Mouse (Mus musculus) neural tube, embryonic 10.5 days (tissue): ENCODE data around the gene Mmp25.
A peak's percentile ranks its signal among the peaks of the same experiment; 100 is the strongest.

Experiments used
- DNase-seq: peaks from one replicate; pipeline ENCODE4 v3.0.0-alpha.2; 2017; ENCODE audit warnings: low spot score; ENCODE audit errors: extremely low spot score

Mmp25 gene

DNA sequence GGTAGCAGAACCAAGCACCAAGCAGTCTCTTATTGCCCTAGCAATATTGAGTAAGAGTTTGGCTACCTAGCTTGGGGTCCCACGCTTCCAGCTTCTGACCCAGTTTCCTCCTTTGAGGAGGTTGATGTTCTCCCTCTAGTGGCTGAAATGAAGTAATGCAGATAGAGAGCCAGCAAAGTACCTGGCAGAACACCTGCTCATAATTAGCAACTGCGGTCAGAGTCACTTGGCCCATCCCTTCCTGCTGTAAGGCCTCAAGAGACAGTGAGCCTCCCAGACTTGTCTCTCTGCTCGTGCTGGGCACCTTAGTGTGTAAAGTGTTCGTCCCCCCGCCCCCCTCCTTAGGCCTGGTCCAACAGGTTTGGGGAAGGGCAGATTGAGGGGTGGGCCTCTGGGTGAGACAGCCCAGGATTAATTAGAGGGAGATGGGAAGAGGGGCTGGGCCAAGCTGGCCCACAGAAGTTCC lies 19.5 kb upstream of the Mmp25 start:
- DNase-seq = no peak

DNA sequence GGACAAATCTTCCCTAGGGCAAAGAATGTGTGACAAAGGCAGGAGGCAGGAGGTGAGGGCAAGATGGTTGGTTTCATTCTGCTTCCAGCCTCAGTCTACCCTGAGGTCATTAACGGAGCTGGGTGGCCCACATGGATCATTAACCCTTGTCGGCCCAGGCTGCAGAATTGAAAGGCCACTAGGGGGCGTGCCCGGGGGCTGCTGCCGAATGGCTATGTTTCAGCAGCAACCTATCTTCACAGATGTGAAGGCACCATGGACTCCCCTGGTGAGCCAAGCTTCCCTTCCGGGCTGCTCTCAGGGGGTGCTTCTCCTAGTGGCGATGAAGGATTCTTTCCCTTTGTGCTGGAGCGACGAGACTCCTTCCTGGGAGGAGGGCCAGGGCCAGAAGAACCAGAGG lies 16.4 kb upstream of the Mmp25 start:
- no peak for DNase-seq

DNA sequence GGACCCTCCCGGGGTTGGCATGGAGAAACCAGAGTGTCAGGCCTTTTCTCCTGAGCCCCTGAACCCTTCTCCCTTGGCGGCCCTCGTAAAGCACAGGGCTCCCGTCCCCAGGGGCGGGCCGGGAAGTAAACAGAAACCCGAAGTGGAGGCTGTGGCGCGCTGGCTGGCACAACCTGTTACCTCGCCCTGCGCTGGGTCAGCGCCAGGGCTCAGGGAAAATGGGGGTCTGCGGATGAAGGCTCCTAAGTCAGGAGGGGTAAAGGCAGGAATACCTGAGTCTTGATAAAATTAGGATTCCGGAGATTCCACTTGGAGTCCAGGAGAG lies 15.8 kb upstream of the Mmp25 start:
- no peak for DNase-seq

DNA sequence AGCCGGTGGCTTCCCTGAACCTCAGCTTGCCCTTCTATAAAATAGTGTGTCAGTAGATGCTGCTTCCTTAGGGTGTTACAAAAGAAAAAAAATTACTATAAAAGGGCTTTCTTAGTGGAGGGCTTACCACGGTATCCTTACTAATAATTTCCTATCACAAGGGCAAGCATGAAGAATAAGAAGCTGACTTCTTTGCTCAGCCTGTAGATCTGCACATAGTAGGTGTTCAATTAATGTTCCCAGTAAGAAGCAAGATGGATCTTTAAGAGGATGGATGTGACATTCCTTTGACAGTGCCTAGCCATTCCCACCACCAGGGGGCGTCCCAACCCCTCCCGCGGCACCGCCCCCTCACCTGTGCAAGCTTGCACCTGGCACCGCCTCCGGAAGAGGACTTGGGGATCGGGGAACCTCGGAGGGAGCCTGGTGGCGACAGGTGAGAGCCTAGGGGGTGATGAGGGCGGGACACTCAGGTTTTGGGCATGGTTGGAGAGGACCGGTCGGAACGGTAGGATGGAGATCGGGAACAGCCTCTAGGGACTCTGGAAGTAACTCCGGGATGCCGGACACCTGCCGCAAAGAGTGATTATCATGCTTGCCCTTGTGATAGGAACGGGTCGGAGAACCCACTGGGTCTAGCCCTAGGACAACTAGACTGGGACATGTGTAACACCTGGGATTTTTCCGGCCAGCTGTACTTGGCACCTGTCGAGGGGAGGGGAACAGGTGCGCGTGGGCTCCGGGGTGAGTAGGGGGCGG lies 15.2 kb upstream of the Mmp25 start, which contains the start of gene Bicdl2:
Gene Bicdl2, plus strand, starts transcription at position 390 of the 759 bp plus-strand sequence.
- DNase-seq = no peak

DNA sequence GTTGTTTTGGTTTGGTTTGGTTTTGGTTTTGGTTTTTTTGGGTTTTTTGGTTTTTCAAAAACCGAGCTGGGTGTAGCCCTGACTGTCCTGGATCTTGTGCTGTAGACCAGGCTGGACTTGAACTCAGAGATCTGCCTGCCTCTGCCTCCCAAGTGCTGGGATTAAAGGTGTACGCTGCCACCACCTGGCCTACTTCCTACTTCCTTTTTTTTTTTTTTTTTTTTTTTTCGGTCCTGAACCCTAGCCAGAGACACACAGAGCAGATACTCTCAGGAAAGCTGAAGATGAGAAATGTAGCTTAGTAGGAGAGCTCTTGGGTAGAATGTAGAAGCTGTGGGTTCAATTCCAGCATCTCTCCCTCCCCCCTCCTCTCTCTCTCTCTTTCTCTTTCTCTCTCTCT lies 13.4 kb upstream of the Mmp25 start:
- no peak for DNase-seq

DNA sequence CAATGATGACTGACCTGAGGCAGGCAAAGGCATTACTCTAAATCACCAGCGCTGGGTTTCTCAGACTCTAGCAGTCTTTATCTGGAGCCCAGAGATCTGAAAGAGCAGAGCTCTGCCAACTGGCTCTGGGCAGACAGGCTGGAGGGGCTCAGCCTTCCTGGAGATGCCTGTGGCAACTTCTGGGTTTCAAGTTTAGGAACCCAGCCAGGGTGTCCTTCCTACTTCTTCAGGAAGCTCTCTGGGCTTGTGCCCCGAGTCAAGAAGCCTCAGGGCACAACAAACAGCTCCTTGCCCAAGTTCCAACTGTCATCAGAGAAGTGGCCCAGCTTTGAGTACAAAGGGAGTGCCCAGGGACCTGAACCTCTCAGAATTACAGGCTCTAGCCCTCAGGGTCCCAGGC lies 9.3 kb upstream of the Mmp25 start:
- no peak for DNase-seq

DNA sequence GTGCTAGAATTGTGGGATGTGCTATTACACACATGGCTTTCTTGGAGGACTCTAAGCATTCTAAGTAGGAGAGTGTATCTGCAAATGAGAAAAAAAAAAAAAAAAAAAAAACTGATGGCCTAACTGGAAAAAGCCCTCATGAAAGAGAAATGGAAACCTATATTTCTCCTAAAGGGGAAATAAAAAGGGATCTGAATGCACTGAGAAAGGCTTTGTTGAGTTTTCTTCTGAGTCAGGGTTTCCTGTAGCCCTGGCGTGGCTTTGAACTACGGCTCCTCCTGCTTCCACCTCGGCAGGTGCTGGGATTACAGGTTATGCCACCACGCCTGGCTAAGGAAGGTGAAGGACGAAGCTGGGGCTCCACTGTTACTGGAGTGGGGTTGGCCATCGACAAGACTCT lies 8.9 kb upstream of the Mmp25 start:
- no peak for DNase-seq

DNA sequence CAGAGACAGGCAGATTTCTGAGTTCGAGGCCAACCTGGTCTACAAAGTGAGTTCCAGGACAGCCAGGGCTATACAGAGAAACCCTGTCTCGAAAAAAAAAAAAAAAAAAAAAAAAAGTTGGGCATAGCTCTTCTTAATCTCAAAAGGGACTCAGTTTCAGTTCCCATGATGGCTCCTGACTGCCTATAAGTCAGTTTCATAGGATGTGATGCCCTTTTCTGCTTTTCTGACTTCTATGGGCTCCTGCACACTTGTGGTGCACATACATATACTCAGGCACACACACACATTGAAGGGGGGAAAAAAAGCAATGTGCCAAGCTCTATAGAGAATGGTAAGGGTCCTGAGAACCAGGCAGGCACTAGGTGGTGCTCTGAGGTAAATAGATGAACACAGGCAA lies 8.2 kb upstream of the Mmp25 start:
- DNase-seq = no peak

DNA sequence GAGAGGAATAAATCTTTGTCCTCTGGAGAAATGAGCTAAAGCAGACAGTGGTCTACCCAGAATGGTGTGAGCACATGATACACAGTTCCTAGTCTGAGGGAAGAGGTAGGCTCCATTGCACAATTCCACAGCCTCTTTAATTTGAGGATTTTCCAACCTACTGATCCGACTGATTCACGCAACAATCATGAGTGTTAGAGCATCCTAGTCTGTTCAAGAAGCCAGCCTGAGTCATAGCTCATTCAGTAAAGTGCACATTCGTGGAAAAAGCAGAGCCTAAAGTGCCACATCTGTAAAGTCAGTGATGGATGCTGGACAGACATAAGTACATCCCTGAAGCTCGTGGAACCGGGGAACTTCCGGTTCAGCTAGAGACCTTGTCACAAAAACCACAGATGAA lies 6.3 kb upstream of the Mmp25 start:
- DNase-seq = no peak

DNA sequence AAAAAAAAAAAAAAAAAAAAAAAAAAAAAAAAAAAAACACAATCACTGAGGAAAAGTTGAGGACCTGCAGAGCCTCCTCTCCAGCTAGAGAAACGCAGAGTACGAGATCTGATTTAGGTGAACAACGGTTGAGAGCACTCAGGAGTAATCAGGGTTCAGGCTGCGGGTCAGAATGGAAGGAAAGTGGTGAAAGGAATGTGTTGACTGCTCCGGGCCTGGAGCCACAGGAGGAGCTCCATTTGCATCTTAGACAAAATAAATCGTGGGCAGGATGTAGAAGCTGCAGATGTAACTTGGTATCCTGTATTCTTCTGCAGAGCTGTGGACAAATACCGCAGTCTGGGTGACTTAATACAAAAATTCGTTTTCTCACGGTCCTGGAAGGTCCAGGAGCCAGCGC lies 817 bp upstream of the Mmp25 start:
- DNase-seq = no peak

DNA sequence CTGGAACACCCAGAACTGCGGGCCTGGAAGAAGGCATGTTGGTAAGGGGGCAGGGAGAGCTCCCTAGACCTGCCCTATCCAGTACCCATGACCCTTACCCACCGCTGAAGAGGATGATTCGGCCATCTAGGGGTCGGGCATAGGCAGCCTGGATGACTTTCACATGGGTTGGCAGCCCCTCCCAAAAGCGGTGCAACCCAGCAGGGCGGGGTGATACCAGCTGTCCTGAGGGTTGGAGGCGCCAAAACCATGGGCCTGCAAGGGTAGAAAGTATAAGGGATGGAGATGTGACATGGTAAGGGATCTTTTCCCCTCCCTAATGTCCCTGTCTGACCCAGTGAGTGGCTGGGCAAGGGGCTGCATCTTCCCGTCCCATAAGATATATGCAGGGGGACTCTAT lies 13.8 kb downstream of the Mmp25 start:
- no peak for DNase-seq

DNA sequence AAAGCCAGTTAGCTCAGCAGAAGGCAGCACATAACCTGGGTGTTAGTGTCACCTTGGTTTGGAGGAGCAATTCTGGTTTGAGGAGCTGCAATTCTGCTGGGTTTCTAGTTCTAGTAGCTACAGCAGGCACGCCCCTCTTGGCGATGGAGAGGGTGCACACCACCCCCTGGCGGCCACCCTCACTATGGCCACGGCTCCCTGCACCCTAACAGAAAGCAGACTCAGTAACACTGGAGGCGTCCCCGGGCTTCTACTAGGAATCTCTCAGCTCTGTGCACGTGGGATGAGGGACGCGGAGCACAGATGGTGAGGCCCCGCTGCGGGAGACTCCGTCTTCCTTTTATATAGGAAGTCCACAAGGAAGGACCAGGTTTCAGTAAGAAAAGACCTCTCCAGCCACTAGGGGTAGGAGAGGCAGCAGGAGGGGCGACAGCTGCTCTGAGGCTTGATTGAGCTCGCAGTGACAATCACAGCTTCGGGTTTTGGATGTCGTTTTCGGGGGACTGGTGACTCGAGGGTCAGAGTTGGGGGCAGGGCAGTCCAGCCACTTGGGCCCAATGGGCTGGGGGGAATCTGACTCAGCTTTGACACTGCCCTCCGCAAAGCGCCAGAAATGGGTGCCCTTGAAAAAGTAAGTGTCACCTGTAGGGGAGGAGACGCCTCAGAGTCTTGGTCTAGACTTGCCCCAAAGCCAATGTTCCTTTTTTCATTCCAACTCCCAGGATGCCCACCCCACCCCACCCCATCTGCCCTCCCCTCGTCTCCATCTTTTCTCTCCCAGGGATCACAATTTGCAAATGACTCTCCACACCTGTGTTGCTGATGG lies 14.7 kb downstream of the Mmp25 start:
- DNase-seq = peak; percentile 79

DNA sequence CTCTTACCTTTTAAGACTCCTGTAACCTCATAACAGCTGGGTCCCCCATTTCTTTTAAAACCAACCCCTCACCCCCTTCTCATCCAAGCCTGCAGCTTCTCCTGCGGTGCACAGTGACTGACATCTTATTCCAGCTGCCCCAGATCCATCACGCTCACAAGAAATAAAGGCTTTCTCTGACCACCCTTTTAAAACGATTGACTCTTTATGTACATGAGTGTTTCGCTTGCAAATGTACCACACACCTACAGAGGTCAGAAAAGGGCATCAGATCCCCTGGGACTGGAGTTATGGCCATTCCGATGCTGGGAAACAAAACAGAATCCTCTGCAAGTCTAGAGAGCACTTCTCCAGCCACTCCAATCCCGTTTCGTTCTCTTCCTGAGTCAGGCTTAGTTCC lies 17.3 kb downstream of the Mmp25 start:
- DNase-seq = no peak

DNA sequence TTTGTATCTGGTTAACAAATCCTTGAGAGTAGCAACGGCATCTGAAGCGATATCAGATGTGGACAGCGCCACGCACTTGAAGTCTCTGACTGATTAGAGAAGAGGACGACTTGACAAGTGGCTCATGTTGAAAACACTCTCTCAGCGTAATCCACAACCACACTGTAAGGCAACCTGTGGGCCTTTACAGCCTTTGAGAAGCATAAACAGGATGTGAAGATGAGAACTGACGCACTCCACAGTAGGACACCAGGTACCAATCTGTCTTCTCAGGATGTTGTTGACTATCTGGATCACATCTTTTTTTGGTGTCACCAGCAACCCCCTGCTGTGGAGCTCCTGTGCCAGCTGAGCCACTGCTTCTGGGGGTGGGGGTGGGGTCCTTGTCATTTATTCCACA lies 24.7 kb downstream of the Mmp25 start:
- no peak for DNase-seq

DNA sequence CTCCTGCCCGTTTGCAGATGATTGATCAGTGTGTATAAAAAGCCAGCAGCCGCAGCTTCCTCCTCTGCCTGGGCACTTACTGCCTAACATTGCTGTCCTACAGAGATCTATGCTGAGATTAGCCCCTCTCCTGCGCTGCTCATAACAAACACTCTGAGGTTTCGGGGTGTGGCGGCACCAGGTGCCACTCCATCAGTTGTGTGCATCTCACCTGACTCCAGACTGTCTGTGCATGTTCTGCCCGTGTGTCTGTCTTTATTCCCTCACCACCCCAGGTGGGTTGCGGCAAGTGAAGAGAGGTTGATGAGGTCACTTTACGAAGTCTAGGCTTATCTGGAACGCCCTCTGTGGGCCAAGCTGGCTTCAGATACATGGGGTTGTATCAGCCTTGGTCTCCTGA lies 28.0 kb downstream of the Mmp25 start:
- no peak for DNase-seq

DNA sequence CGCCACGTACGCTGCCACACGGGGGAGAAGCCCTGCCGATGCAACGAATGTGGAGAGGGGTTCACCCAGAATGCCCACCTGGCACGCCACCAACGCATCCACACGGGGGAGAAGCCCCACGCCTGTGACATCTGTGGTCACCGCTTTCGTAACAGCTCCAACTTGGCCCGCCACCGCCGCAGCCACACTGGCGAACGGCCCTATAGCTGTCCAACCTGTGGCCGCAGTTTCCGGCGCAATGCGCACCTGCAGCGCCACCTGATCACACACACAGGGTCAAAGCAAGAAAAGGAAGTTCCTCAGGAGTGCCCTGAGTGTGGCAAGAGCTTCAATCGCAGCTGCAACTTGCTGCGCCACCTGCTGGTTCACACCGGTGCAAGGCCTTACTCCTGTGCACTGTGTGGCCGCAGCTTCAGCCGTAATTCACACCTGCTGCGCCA lies 34.7 kb downstream of the Mmp25 start:
- DNase-seq = peak; percentile 33

DNA sequence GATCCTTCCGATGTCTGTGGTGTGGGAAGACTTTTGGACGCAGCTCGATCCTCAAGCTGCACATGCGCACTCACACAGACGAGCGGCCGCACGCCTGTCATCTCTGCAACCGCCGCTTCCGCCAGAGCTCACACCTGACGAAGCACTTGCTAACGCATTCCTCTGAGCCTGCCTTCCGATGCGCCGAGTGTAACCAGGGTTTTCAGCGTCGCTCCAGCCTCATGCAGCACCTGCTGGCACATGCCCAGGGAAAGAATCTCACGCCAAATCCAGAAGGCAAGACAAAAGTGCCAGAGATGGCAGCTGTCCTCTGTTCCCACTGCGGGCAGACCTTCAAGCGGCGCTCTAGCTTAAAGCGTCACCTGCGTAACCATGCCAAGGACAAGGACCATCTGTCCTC lies 35.5 kb downstream of the Mmp25 start:
- no peak for DNase-seq

DNA sequence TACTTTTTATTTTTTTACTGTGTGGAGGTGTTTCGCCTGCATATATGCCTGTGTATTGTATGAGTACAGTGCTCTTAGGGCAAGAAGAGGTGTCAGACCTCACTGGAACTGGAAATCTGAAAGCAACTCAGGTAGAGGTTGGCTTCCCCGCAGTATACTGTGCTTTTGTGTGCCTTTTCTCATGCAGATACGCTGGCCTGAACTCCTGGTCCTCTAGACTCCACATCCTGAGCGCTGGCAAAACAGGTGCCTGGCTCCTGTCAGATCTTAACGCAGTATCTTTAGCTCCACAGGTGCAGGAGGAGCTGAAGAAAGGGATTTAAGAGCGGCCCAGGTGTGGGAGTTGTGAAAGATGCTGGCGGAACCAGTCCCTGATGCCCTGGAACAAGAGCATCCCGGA lies 39.9 kb downstream of the Mmp25 start:
- no peak for DNase-seq

DNA sequence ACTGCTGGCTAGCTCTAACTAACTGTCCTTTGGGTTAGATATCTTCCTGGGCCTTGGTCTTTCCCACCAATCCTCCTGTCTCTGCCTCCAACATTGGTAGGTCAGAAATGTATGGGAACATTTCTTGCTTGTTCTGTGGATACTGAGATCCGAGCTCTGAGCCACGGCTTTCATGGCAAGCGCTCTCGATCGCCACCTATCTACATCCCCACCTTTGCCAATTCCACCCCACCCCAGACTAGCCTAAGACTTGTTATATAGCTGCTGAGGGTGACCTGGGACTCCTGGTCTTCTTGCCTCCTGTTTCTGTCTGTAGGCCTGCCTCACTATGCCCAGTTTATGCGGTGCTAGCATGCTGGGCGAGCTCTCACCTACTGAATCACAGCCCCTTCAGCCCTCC lies 40.7 kb downstream of the Mmp25 start:
- no peak for DNase-seq

DNA sequence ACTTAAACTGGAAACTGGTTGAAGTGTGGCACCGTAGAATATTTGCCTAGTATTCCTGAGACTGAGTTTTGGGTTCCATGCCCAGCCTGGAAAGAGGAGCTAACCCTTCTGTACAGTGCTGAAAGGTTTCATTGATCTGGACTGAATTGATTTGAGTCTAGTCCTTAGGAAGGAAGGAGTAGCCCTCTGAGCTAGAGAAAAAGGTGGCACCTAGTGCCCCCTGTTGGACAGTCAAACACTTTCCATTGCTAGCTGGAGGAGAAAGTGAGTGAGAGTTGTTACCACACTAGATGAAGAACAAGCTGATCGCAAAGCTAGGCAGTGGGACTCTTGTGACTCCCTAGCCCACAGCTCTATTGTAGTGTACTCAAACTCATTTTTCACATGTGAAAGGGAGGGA lies 41.5 kb downstream of the Mmp25 start:
- no peak for DNase-seq

DNA sequence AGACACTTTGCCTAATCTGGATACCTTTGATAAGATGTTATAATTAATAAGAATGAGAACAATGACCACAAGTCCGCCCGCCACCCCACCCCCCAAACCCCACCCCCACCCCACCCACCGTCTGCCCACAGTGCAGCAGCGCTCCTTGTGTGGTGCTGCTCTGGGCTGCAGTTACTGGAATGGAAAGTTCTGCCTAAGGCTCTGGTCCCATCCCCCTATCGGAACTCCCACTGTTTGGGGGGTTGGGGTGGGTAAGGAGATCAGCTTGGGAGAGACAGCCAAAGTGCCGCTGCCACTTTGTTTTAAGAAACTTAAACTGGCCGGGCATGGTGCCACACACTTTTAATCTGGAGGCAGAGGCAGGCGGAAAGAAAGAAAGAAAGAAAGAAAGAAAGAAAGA lies 42.0 kb downstream of the Mmp25 start:
- DNase-seq = no peak

DNA sequence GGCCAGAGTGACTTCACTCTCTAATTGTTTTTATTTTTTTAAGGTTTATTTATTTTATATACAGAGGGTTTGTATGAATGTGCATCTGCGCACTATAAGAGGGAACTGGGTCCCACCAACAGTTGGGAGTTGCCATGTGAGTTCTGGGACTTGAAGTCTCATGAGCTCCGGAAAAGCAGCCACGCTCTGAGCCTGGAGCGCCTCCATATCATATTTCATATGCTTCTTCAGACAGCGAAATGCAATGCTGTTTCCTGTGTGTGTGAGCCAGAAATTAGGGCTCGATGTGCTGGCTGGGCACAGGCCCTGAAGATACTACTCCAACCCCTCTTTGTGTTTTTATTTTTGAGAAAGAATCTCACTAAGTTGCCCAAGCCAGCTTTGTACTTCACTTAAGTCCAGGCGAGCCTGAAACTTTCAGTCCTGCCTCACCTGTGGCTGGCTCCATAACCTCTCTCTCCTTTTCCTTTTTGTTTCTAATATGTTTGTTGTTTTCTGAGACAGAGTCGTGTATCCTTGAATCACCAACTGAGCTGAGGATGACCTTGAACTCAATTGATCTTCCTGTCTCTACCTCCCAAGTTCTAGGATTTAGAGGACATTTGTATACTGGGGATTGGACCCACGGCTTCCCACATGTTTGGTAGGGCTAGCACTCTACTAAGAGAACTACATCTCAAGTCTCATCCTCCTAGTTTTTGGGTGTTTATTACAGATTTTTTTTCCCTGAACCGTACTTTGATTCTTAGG lies 43.1 kb downstream of the Mmp25 start:
- no peak for DNase-seq
